Mouse (Mus musculus): ENCODE data around the gene Cd8a.

DNA sequence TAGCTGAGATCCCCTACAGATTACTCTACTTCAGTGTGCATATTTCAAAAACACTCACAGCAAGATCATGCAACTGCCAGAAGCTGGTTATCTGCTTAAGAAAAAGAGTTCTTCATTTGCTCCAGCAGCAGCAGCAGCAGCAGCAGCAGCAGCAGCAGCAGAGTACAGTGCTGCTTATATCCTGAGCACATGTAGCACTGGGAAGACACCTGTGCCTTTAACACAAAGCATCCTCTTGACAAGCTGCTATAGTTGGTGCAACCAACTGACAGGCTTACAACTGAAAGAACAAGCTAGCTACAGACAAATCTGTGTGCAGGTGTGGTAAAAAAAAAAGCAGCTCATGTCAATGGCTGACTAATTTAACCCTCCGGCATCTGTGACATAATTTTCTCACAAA is 22.8 kb downstream of the Cd8a start:
- TF ChIP-seq GATA1 (IDR thresholded peaks at IDR 0.05; ENCODE audit: borderline replicate concordance, low read length), result no peak
- no peak for TF ChIP-seq FLI1 (IDR thresholded peaks at IDR 0.05; ENCODE audit: low read length)

Data from megakaryocyte, embryonic 14.5 days (primary cell).